Mouse (Mus musculus): ENCODE results near the gene Nmd3.

Gene Nmd3

GRCm38 (mm10) chr3:69763630-69764565 is 42.1 kb downstream of the Nmd3 start:
- no peak for DNase-seq (ENCODE audit: low spot score)

- no peak for DNase-seq (ENCODE audit: low spot score)
Observed at GRCm38 (mm10) chr3:69765206-69765605, 43.4 kb downstream of the Nmd3 start.

GRCm38 (mm10) chr3:69769150-69769549 is 47.4 kb downstream of the Nmd3 start:
- DNase-seq (ENCODE audit: low spot score): no peak

- no peak for DNase-seq (ENCODE audit: low spot score)
Observed at GRCm38 (mm10) chr3:69773356-69773755, 51.6 kb downstream of the Nmd3 start.

GRCm38 (mm10) chr3:69779246-69779796 is 57.5 kb downstream of the Nmd3 start:
- DNase-seq (ENCODE audit: low spot score): no peak

GRCm38 (mm10) chr3:69792823-69793417 is 71.1 kb downstream of the Nmd3 start:
- no peak for DNase-seq (ENCODE audit: low spot score)

GRCm38 (mm10) chr3:69797533-69797932 is 75.7 kb downstream of the Nmd3 start:
- DNase-seq (ENCODE audit: low spot score): no peak

- no peak for DNase-seq (ENCODE audit: low spot score)
Observed at GRCm38 (mm10) chr3:69797969-69798368, 76.2 kb downstream of the Nmd3 start.

GRCm38 (mm10) chr3:69799096-69799495 is 77.3 kb downstream of the Nmd3 start:
- DNase-seq (ENCODE audit: low spot score): no peak

GRCm38 (mm10) chr3:69800829-69801384 is 79.1 kb downstream of the Nmd3 start:
- DNase-seq (ENCODE audit: low spot score): no peak

GRCm38 (mm10) chr3:69803137-69803536 is 81.4 kb downstream of the Nmd3 start:
- no peak for DNase-seq (ENCODE audit: low spot score)
